Mouse (Mus musculus) spleen, adult 2 months (tissue): Measurements from ENCODE around the gene Hils1.

Source experiments
- CTCF ChIP-seq: fragments of 200-500 bp; IDR thresholded peaks from 2 replicates; pipeline ENCODE4 v1.5.1; 2011; ENCODE audit warnings: mild to moderate bottlenecking, inconsistent platforms; ENCODE audit not compliant: insufficient read depth, insufficient read length, insufficient replicate concordance; ENCODE audit errors: extremely low read depth
- POLR2A ChIP-seq: fragments of 200-500 bp; IDR thresholded peaks from 2 replicates; pipeline ENCODE4 v1.6.1; 2011; ENCODE audit warnings: low read depth, low read length, inconsistent platforms

DNA sequence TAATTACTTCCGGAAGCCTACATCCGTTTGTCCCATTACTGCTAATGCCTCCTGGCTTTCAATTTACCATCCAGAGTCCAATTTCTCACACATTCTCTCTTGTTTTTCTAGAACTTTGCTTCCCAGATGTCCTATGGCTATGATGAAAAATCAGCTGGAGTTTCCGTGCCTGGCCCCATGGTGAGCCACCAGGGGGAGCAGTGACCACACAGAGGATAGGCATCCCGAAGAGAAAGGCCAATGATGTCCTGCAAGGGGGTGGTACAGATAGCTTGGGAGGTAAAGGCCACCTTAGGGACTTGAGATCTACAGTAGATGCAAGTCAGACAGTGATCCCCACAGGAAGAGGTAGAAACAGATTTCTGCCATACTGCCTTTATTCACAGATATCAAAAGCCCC, 28.1 kb upstream of the Hils1 start:
- TF ChIP-seq CTCF (peak; percentile 82; the same call in 1 of the 2 replicates), POLR2A (no peak)
